Mouse (Mus musculus): ENCODE results near the gene Dennd6b.

- no peak for TF ChIP-seq MYB (IDR thresholded peaks at IDR 0.05; ENCODE audit: low read depth, low read length)
- peak; percentile 65 to 97 (median 79) for TF ChIP-seq CTCF (IDR thresholded peaks at IDR 0.05 in 2 of 3, conservative IDR thresholded peaks at IDR 0.05 in 1 of 3; ENCODE audit: control insufficient read depth in 1 of 3, insufficient read depth in 1 of 3, low read depth in 2 of 3, low read length in 3 of 3, poor library complexity in 1 of 3, severe bottlenecking in 1 of 3)
- no peak for TF ChIP-seq ZNF384 (IDR thresholded peaks at IDR 0.05; ENCODE audit: low read depth, low read length)
- TF ChIP-seq CHD2 (IDR thresholded peaks at IDR 0.05; ENCODE audit: low read length): no peak
- TF ChIP-seq EP300 (IDR thresholded peaks at IDR 0.05; ENCODE audit: low read depth in 1 of 2, low read length in 2 of 2): no peak
- no peak for TF ChIP-seq ZC3H11A (IDR thresholded peaks at IDR 0.05; ENCODE audit: low read depth, low read length)
- no peak for TF ChIP-seq TAL1 (IDR thresholded peaks at IDR 0.05; ENCODE audit: low read length)
- no peak for TF ChIP-seq USF1 (IDR thresholded peaks at IDR 0.05; ENCODE audit: low read depth, low read length)
- TF ChIP-seq POLR2A (IDR thresholded peaks at IDR 0.05; ENCODE audit: control insufficient read depth in 1 of 2, insufficient read depth in 1 of 2, low read depth in 1 of 2, low read length in 2 of 2, poor library complexity in 1 of 2): peak; percentile 13 to 72
- no peak for TF ChIP-seq CHD1 (IDR thresholded peaks at IDR 0.05; ENCODE audit: low read depth, low read length)
- TF ChIP-seq NRF1 (IDR thresholded peaks at IDR 0.05; ENCODE audit: insufficient read depth, low read depth, low read length, poor library complexity, severe bottlenecking): no peak
- no peak for TF ChIP-seq POLR2AphosphoS5 (IDR thresholded peaks at IDR 0.05; ENCODE audit: borderline replicate concordance, low read depth, low read length)
- no peak for TF ChIP-seq UBTF (IDR thresholded peaks at IDR 0.05; ENCODE audit: borderline replicate concordance, insufficient read depth, low read depth, low read length)
These were observed at the start of gene Dennd6b for GRCm38 (mm10) chr15:89196313-89196706.

Data from MEL (cell line).